In genomic region chr6:118864696-118865620, GRCm38 (mm10) we compare ENCODE assay signal across 22 mouse cellular contexts.
DNase-seq lines count a peak whose midpoint lies in the region; ATAC-seq and TF ChIP-seq lines count a peak whose summit lies in the region.
"Had no signal": no experiment of that assay in that cellular context is flagged by ENCODE, and none has a peak within 500 bp of the region (broad histone marks: within the 10 kb centered on the region; RNA-seq: fewer than 3 reads in every experiment).

No protein-coding gene starts in this region.

- H3K9ac ChIP-seq in forebrain, postnatal 0 days: no peak overlapping the region
- no peak overlapping the region for H3K9ac ChIP-seq in forebrain, embryonic 16.5 days (replicated peaks; ENCODE audit: low read depth, low read length)
- no peak overlapping the region for H3K9ac ChIP-seq in lung, embryonic 14.5 days
- H3K9ac ChIP-seq in heart, adult 2 months (ENCODE audit: low read depth, low read length): no peak overlapping the region
- H3K9ac ChIP-seq: embryonic facial prominence, embryonic 12.5 days; forebrain, embryonic 13.5 days; lung, embryonic 15.5 days; midbrain, embryonic 13.5 days; stomach, embryonic 15.5 days had no signal

- 60% methylated on average over 18 of the region's 18 CpGs for whole genome bisulfite sequencing in forebrain, postnatal 0 days
- 68% methylated on average over 18 of the region's 18 CpGs for whole genome bisulfite sequencing in forebrain, embryonic 16.5 days
- 49% methylated on average over 18 of the region's 18 CpGs for WGBS in lung, embryonic 14.5 days
- WGBS in limb, embryonic 10.5 days: 75% methylated on average over 18 of the region's 18 CpGs
- WGBS in heart, adult 2 months: 49% methylated on average over 18 of the region's 18 CpGs

- no peaks in the 10 kb centered on the region for H3K36me3 ChIP-seq in forebrain, postnatal 0 days (ENCODE audit: insufficient read depth)
- no peaks in the 10 kb centered on the region for H3K36me3 ChIP-seq in forebrain, embryonic 16.5 days (ENCODE audit: control insufficient read depth, insufficient read depth)
- no peaks in the 10 kb centered on the region for H3K36me3 ChIP-seq in lung, embryonic 14.5 days (ENCODE audit: insufficient read depth)
- H3K36me3 ChIP-seq in limb, embryonic 10.5 days: no peaks in the 10 kb centered on the region
- no peaks in the 10 kb centered on the region for H3K36me3 ChIP-seq in heart, adult 2 months (ENCODE audit: control insufficient read depth, insufficient read depth, low read length)
- H3K36me3 ChIP-seq: embryonic facial prominence, embryonic 12.5 days; lung, embryonic 15.5 days; midbrain, embryonic 13.5 days; stomach, embryonic 15.5 days had no signal

- no peak overlapping the region for H3K4me2 ChIP-seq in forebrain, postnatal 0 days (ENCODE audit: low read depth)
- H3K4me2 ChIP-seq in forebrain, embryonic 16.5 days (ENCODE audit: low read length): no peak overlapping the region
- H3K4me2 ChIP-seq in lung, embryonic 14.5 days: no peak overlapping the region
- H3K4me2 ChIP-seq: embryonic facial prominence, embryonic 12.5 days; forebrain, embryonic 13.5 days; liver, embryonic 11.5 days; lung, embryonic 15.5 days; midbrain, embryonic 13.5 days; stomach, embryonic 15.5 days had no signal

- H3K27me3 ChIP-seq in forebrain, postnatal 0 days (ENCODE audit: insufficient read depth, low read length): no peaks in the 10 kb centered on the region
- H3K27me3 ChIP-seq in forebrain, embryonic 16.5 days (replicated peaks; ENCODE audit: control insufficient read depth, insufficient read depth, low read length): no peaks in the 10 kb centered on the region
- H3K27me3 ChIP-seq in lung, embryonic 14.5 days (ENCODE audit: insufficient read depth, low read length): no peaks in the 10 kb centered on the region
- no peaks in the 10 kb centered on the region for H3K27me3 ChIP-seq in limb, embryonic 10.5 days (ENCODE audit: low read depth, poor library complexity, severe bottlenecking)
- H3K27me3 ChIP-seq in heart, adult 2 months (ENCODE audit: control insufficient read depth, insufficient read depth, low read length): no peaks in the 10 kb centered on the region
- H3K27me3 ChIP-seq: embryonic facial prominence, embryonic 12.5 days; forebrain, embryonic 13.5 days; lung, embryonic 15.5 days; midbrain, embryonic 13.5 days; stomach, embryonic 15.5 days had no signal

- peaks cover 12% of the 10 kb centered on the region for H3K4me1 ChIP-seq in forebrain, postnatal 0 days (ENCODE audit: insufficient read depth)
- H3K4me1 ChIP-seq in forebrain, embryonic 16.5 days (replicated peaks; ENCODE audit: control insufficient read depth, insufficient read depth, low read length): peaks cover 2% of the 10 kb centered on the region; the same call in 1 of the 2 replicates
- H3K4me1 ChIP-seq in lung, embryonic 14.5 days (ENCODE audit: insufficient read depth): no peaks in the 10 kb centered on the region
- H3K4me1 ChIP-seq in limb, embryonic 10.5 days: peaks cover 17% of the 10 kb centered on the region
- H3K4me1 ChIP-seq in heart, adult 2 months (ENCODE audit: control insufficient read depth, insufficient read depth, low read length): peaks cover 24% of the 10 kb centered on the region
- H3K4me1 ChIP-seq: stomach, embryonic 15.5 days had no signal

- no peak for DNase-seq in forebrain, postnatal 0 days
- peak; percentile 13 for DNase-seq in lung, embryonic 14.5 days
- DNase-seq in lung, postnatal 14 days: no peak
- DNase-seq in induced T-regulatory cell, adult 2 months (ENCODE audit: low read depth): peak; percentile 37
- DNase-seq in limb, embryonic 10.5 days (ENCODE audit: low spot score): no peak
- DNase-seq in heart, adult 2 months: no peak
- DNase-seq: cerebellum, adult 8-10 months; heart, postnatal 36 days; kidney, adult 8-10 months; right cerebral cortex, postnatal 25 days; thymus, adult 2 months had no signal

- intact Hi-C loops in heart, adult 2 months (cut with DNase I): no loop called here

- TF ChIP-seq POLR2A in heart, adult 2 months (IDR thresholded peaks at IDR 0.05; ENCODE audit: insufficient read depth, low read depth, low read length): no peak

- peaks cover under 1% of the 10 kb centered on the region for H3K79me2 ChIP-seq in heart, adult 2 months (replicated peaks; ENCODE audit: control insufficient read depth, insufficient read depth, low read length)

- no peak for ATAC-seq in forebrain, postnatal 0 days
- ATAC-seq in forebrain, embryonic 16.5 days: no peak
- ATAC-seq in lung, embryonic 14.5 days (ENCODE audit: insufficient read depth): no peak
- peak; percentile 73 for ATAC-seq in CD4-positive, CD25-positive, alpha-beta regulatory T cell, adult 4 months
- ATAC-seq: forebrain, embryonic 13.5 days; hindbrain, postnatal 0 days; midbrain, embryonic 13.5 days had no signal

- no peak for TF ChIP-seq EP300 in heart, adult 2 months (IDR thresholded peaks at IDR 0.05; ENCODE audit: insufficient read depth, low read depth, low read length)

- H3K9me3 ChIP-seq in forebrain, postnatal 0 days (ENCODE audit: low read length): no peaks in the 10 kb centered on the region
- H3K9me3 ChIP-seq in forebrain, embryonic 16.5 days (ENCODE audit: control insufficient read depth, low read length): no peaks in the 10 kb centered on the region
- H3K9me3 ChIP-seq in lung, embryonic 14.5 days (ENCODE audit: low read depth, low read length): no peaks in the 10 kb centered on the region
- H3K9me3 ChIP-seq in limb, embryonic 10.5 days (replicated peaks): no peaks in the 10 kb centered on the region
- H3K9me3 ChIP-seq: embryonic facial prominence, embryonic 12.5 days; forebrain, embryonic 13.5 days; lung, embryonic 15.5 days; midbrain, embryonic 13.5 days; stomach, embryonic 15.5 days had no signal

- TF ChIP-seq CTCF in forebrain, postnatal 0 days (IDR thresholded peaks at IDR 0.05; ENCODE audit: low read depth): no peak
- no peak for TF ChIP-seq CTCF in lung, embryonic 14.5 days (IDR thresholded peaks at IDR 0.05; ENCODE audit: low read depth)
- TF ChIP-seq CTCF in heart, adult 2 months (IDR thresholded peaks at IDR 0.05): no peak

- H3K4me3 ChIP-seq in forebrain, postnatal 0 days (ENCODE audit: low read depth, low read length): no peak overlapping the region
- H3K4me3 ChIP-seq in forebrain, embryonic 16.5 days (replicated peaks; ENCODE audit: low read length): no peak overlapping the region
- H3K4me3 ChIP-seq in lung, embryonic 14.5 days (ENCODE audit: low read depth, low read length): no peak overlapping the region
- H3K4me3 ChIP-seq in limb, embryonic 10.5 days: no peak overlapping the region
- H3K4me3 ChIP-seq in heart, adult 2 months: no peak overlapping the region
- H3K4me3 ChIP-seq: embryonic facial prominence, embryonic 12.5 days; erythroblast, embryonic 14.5 days; forebrain, embryonic 13.5 days; lung, embryonic 15.5 days; midbrain, embryonic 13.5 days; myocyte; stomach, embryonic 15.5 days had no signal

- H3K27ac ChIP-seq in forebrain, postnatal 0 days (ENCODE audit: low read depth, low read length): peak overlapping the region; percentile 36; the same call in 1 of the 2 replicates
- no peak overlapping the region for H3K27ac ChIP-seq in forebrain, embryonic 16.5 days (ENCODE audit: low read length)
- no peak overlapping the region for H3K27ac ChIP-seq in lung, embryonic 14.5 days (ENCODE audit: low read depth)
- H3K27ac ChIP-seq in limb, embryonic 10.5 days: no peak overlapping the region
- H3K27ac ChIP-seq in heart, adult 2 months: no peak overlapping the region; the same call in 1 of the 2 replicates
- H3K27ac ChIP-seq: embryonic facial prominence, embryonic 12.5 days; forebrain, embryonic 13.5 days; hindbrain, postnatal 0 days; lung, embryonic 15.5 days; midbrain, embryonic 13.5 days; stomach, embryonic 15.5 days had no signal

Comparison
In these comparisons a context has a peak if more than half of its experiments do, and no peak if none do; other contexts are left out.
1. DNase-seq: peak in lung, embryonic 14.5 days (single experiment) and induced T-regulatory cell, adult 2 months (single experiment); none in forebrain, postnatal 0 days (single experiment), lung, postnatal 14 days (single experiment), limb, embryonic 10.5 days (single experiment) and heart, adult 2 months (0 of 2).